Comparison of ENCODE assay signal across 27 mouse cellular contexts in genomic region chr11:58354476-58354875, GRCm38 (mm10). TPM values are rescaled to one million over a fixed set of nuclear protein-coding genes. Genes with fewer than 3 reads are reported as not detected.
A peak's percentile ranks its signal among the peaks of the same experiment; 100 is the strongest.
DNase-seq lines count a peak whose midpoint lies in the region; ATAC-seq lines count a peak whose summit lies in the region.
"Had no signal": no experiment of that assay in that cellular context is flagged by ENCODE, and none has a peak within 500 bp of the region (broad histone marks: within the 10 kb centered on the region; RNA-seq: fewer than 3 reads in every experiment).

No protein-coding gene starts in this region.

- no peaks in the 10 kb centered on the region for H3K27me3 ChIP-seq in liver, embryonic 16.5 days (ENCODE audit: control insufficient read depth, insufficient read depth, low read depth, low read length)
- H3K27me3 ChIP-seq: embryonic facial prominence, embryonic 15.5 days had no signal

- H3K4me2 ChIP-seq in liver, embryonic 16.5 days (ENCODE audit: low read depth, low read length), result peak overlapping the region; percentile 10; the same call in 1 of the 2 replicates
- H3K4me2 ChIP-seq: embryonic facial prominence, embryonic 15.5 days; hindbrain, embryonic 14.5 days; midbrain, embryonic 11.5 days had no signal

- H3K4me3 ChIP-seq in liver, embryonic 16.5 days (ENCODE audit: low read depth, low read length), result no peak overlapping the region
- H3K4me3 ChIP-seq: embryonic facial prominence, embryonic 15.5 days; heart, embryonic 10.5 days; limb, embryonic 10.5 days had no signal

- no peaks in the 10 kb centered on the region for H3K36me3 ChIP-seq in liver, embryonic 16.5 days (ENCODE audit: control insufficient read depth, insufficient read depth)
- H3K36me3 ChIP-seq: embryonic facial prominence, embryonic 15.5 days; heart, embryonic 10.5 days; limb, embryonic 10.5 days had no signal

- no peak overlapping the region for H3K27ac ChIP-seq in liver, embryonic 16.5 days (ENCODE audit: low read length)
- H3K27ac ChIP-seq: embryonic facial prominence, embryonic 15.5 days; hindbrain, embryonic 14.5 days; kidney, postnatal 0 days; limb, embryonic 10.5 days had no signal

- intact Hi-C loops in left cerebral cortex, postnatal 25 days (cut with DNase I), result no loop called here
- intact Hi-C loops in left cerebral cortex, postnatal 10 days (cut with DNase I), result no loop called here
- intact Hi-C loops in left cerebral cortex, postnatal 36 days (cut with DNase I), result no loop called here

- no peaks in the 10 kb centered on the region for H3K9me3 ChIP-seq in liver, embryonic 16.5 days (replicated peaks; ENCODE audit: control insufficient read depth, low read length)
- H3K9me3 ChIP-seq: embryonic facial prominence, embryonic 15.5 days; heart, embryonic 10.5 days; limb, embryonic 10.5 days had no signal

- WGBS in liver, embryonic 16.5 days (ENCODE audit: insufficient replicate concordance), result 48% methylated on average over 10 of the region's 10 CpGs

- no peak for ATAC-seq in liver, embryonic 16.5 days (ENCODE audit: low read depth)
- ATAC-seq: forebrain, embryonic 16.5 days had no signal

- H3K9ac ChIP-seq in liver, embryonic 16.5 days (ENCODE audit: low read depth, low read length), result no peak overlapping the region
- H3K9ac ChIP-seq: embryonic facial prominence, embryonic 15.5 days; hindbrain, embryonic 14.5 days had no signal

- peak; percentile 53 to 79 for DNase-seq in left cerebral cortex, postnatal 25 days (ENCODE audit: low spot score in 2 of 2)
- no peak for DNase-seq in left cerebral cortex, postnatal 10 days (ENCODE audit: extremely low spot score in 1 of 2, low spot score in 2 of 2)
- peak; percentile 83 for DNase-seq in brain, adult 2 months (ENCODE audit: low read depth, low spot score)
- peak; percentile 17 to 28 for DNase-seq in left cerebral cortex, postnatal 36 days (ENCODE audit: low spot score in 2 of 2)
- DNase-seq in lung, postnatal 14 days, result no peak
- DNase-seq in lung, adult 18-20 months, result no peak
- DNase-seq: adrenal gland, postnatal 10 days; cerebellum, adult 8-10 months; heart, postnatal 4 days; kidney, adult 2 months; lung, postnatal 10 days; thymus, postnatal 25 days had no signal

- H3K4me1 ChIP-seq in liver, embryonic 16.5 days (ENCODE audit: control insufficient read depth, low read depth, low read length), result peaks cover 53% of the 10 kb centered on the region
- H3K4me1 ChIP-seq: embryonic facial prominence, embryonic 15.5 days; limb, embryonic 10.5 days had no signal

RNA-seq across cellular contexts. Expression of gene Sh3bp5l, which starts 24.0 kb away (rescaled TPM):
- total RNA-seq in left cerebral cortex, postnatal 25 days (2021), result 10 to 100 TPM; 62.2 to 62.5 TPM
- 10 to 100 TPM; 55.5 to 60.8 TPM for total RNA-seq in left cerebral cortex, postnatal 10 days (2021)
- total RNA-seq in left cerebral cortex, postnatal 36 days (2021), result 10 to 100 TPM; 53.6 to 57.8 TPM
- polyA plus RNA-seq in liver, embryonic 16.5 days (2015; fragmentation: Nextera tagmentation; extraction: Ambion mirVana), result 16.8 and 17.0 TPM in 2 replicates

RNA-seq across cellular contexts. Expression of gene Zfp672, which starts 24.3 kb away (rescaled TPM):
- 10 to 100 TPM; 47.2 to 52.2 TPM for total RNA-seq in left cerebral cortex, postnatal 25 days (2021)
- 10 to 100 TPM; 47.7 to 50.4 TPM for total RNA-seq in left cerebral cortex, postnatal 10 days (2021)
- total RNA-seq in left cerebral cortex, postnatal 36 days (2021), result 10 to 100 TPM; 42.5 to 57.4 TPM
- 33.8 and 36.6 TPM in 2 replicates for polyA plus RNA-seq in liver, embryonic 16.5 days (2015; fragmentation: Nextera tagmentation; extraction: Ambion mirVana)

RNA-seq across cellular contexts. Expression of gene Lypd8, which starts 24.4 kb away (rescaled TPM):
- total RNA-seq in left cerebral cortex, postnatal 25 days (2021), result not detected
- not detected for total RNA-seq in left cerebral cortex, postnatal 10 days (2021)
- not detected for total RNA-seq in left cerebral cortex, postnatal 36 days (2021)
- polyA plus RNA-seq in liver, embryonic 16.5 days (2015; fragmentation: Nextera tagmentation; extraction: Ambion mirVana), result 0.16 and 12.0 TPM in 2 replicates
- total RNA-seq: adrenal gland, postnatal 10 days; gastrocnemius, adult 8-10 months; heart, postnatal 4 days; layer of hippocampus, postnatal 10 days; liver, adult 2 months; megakaryocyte progenitor cell, adult 5-6 weeks; midbrain, postnatal 0 days had no signal
- polyA plus RNA-seq: C2C12; forebrain, embryonic 16.5 days; heart, embryonic 10.5 days; hindbrain, embryonic 14.5 days; limb, embryonic 10.5 days; midbrain, embryonic 11.5 days; midbrain, postnatal 0 days; neural tube, embryonic 14.5 days had no signal

RNA-seq across cellular contexts. Expression of gene Zfp692, which starts 47.6 kb away (rescaled TPM):
- total RNA-seq in left cerebral cortex, postnatal 25 days (2021), result 10 to 100 TPM; 20.9 to 24.2 TPM
- 10 to 100 TPM; 19.2 to 21.4 TPM for total RNA-seq in left cerebral cortex, postnatal 10 days (2021)
- 10 to 100 TPM; 17.8 to 31.5 TPM for total RNA-seq in left cerebral cortex, postnatal 36 days (2021)
- polyA plus RNA-seq in liver, embryonic 16.5 days (2015; fragmentation: Nextera tagmentation; extraction: Ambion mirVana), result 9.8 and 10.1 TPM in 2 replicates

Comparison
In these comparisons a context has a peak if more than half of its experiments do, and no peak if none do; other contexts are left out.
1. DNase-seq: peak in left cerebral cortex, postnatal 25 days (2 of 2), brain, adult 2 months (single experiment) and left cerebral cortex, postnatal 36 days (2 of 2); none in left cerebral cortex, postnatal 10 days (0 of 2), lung, postnatal 14 days (single experiment) and lung, adult 18-20 months (0 of 2).